Mouse (Mus musculus) left cerebral cortex, postnatal 36 days (tissue): Measurements from ENCODE around the gene Msh4. TPM values are rescaled to one million over a fixed set of nuclear protein-coding genes. Genes with fewer than 3 reads are reported as not detected.

Source experiments
- DNase-seq, 2 experiments: peaks; one replicate each; pipeline ENCODE4 v3.0.0; 2021 to 2022; ENCODE audit warnings: low spot score in 2 of 2, mixed read lengths in 1 of 2
- intact Hi-C: fragments of 180-260 bp; cut with DNase I; formaldehyde crosslinking; loops from one replicate; pipeline ENCODE4 v1.15.1; 2025
- total RNA-seq, 2 experiments: library from RNA; stranded (reverse); gene quantifications; 2 replicates each; pipeline ENCODE4 v1.2.3; 2021

Gene Msh4
- under 1 TPM; 0.12 to 0.48 TPM for total RNA-seq

DNA sequence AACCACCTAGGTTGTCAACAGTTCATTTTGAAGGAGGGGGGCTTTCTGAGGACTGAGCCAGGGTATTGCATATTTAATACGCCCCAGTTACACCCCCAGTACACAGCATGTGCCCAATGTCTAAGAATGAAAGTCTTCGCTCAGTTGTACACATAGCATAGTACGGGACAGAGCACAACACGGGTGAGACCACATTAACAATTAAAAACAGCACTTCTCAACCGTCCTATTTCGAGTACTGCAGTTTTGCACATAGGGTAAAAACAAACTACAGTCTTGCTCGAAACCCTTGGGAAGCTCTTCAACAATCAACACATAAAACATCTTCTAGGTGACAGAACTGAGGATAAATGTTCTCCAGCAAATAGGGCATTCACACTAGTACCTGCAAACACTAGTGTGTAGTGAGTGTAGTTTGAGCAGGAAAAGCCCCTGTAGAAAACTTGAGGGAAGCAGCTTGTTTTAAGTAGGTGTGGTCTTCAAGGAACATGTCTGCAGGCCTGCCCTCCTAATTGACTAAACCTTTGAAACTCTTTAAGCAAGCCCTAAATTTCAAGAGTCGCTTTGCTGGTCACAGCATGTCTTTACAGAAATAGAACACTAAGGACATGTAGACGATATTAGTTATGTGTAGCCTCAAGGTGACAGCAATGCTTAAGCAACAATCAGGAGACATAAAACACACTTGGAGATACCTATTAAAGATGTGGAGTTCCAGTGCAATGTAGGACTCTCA lies at the start of gene Msh4:
Msh4 (minus strand) TSS at position 3 of the 736 bp plus-strand sequence.
- DNase-seq, result no peak

DNA sequence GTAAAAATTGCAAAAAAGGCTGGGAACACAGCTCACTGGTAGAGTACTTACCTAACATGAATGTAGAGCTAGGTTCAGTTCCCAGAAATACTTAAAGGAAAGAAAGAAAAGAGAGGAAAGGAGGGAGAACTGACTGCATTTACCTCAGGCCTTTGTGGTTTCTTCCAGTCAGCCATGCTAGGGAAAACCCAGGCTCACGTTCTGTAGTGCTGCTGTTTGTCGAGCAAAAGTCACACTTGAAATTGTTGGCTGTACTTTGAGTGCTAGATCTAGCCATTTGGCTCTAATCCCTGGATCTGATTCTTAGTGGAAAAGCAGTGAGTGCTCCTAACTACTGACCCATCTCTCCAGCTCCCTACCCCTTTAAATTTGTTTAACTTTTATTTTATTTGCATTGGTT lies 42.2 kb upstream of the Msh4 start:
- intact Hi-C loops, result no loop called here
- DNase-seq, result no peak

More for the DNA sequence above, at the start of gene Msh4:
- intact Hi-C loops, result no loop called here

- intact Hi-C loops, result no loop called here
- DNase-seq, result no peak
Measured at GRCm38 (mm10) chr3:153947271-153947670, 41.3 kb upstream of the Msh4 start.

- DNase-seq, result peak; percentile 90 to 91
- intact Hi-C loops, result loop anchor here (2.0 kb wide), 1 partner anchor 32 kb away; the partner anchor contains the start of gene Rabggtb
Measured at GRCm38 (mm10) chr3:153944335-153944990, 38.5 kb upstream of the Msh4 start, which contains the start of gene Acadm. TSS of gene Acadm (minus strand) at chr3:153944632.

DNA sequence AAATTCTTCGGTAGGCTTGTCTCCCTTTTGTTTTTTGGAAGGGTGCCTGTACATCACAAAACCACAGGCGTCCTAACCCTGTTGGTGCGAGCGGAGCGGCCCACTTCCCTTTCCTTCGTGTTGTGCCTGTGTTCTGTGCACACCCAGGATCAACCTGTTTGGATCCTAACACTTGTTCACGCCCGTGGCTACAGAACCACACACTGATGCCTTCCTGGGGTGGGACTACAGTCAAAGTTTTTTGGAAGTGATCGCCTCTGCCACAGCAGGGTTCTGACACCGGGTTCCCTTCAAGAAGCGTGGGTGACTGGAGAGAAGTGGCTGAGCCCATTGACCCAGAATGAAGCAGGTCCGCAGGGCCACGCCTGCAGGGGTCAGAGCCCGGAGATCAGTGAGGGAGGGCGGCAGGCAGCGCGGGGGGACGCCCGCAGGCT lies 38.0 kb upstream of the Msh4 start:
- no peak for DNase-seq
- intact Hi-C loops, result loop anchor here (2.0 kb wide), 1 partner anchor 31 kb away; the partner anchor contains the start of gene Rabggtb

DNA sequence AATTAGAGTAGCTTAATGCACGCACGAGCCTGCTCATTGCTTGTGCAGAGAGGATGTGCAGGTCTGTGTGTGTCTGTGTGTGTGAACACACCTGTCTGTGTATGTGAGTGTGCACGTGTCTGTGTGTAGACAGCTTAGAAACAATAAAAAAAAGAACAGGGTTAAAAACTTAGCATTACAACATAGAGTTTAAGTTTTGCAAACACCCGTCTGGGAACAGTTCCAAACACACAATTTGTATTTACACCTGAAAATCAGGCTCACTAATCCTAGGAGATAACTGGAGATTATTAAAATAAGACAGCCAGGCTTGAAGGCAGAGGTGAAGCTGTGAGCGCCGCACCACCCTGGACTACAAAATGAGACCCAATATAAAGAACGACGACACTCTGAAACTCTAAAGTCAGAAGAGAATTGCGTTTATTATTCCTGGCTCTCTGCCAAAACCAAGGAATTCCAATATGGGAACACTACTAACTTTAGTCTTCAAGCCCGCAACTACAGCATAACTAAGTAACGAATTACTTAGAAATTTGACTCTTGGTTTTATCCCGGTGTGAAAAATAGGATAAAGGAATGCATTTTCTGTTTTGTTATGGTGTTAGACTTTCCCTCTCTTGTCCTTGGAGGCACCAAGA lies 37.2 kb upstream of the Msh4 start:
- intact Hi-C loops, result no loop called here
- DNase-seq, result no peak

GRCm38 (mm10) chr3:153941613-153942012 lies 35.7 kb upstream of the Msh4 start:
- DNase-seq, result no peak
- intact Hi-C loops, result no loop called here

- no peak for DNase-seq
- intact Hi-C loops, result no loop called here
Measured at GRCm38 (mm10) chr3:153940486-153940885, 34.5 kb upstream of the Msh4 start.

GRCm38 (mm10) chr3:153940021-153940420 lies 34.1 kb upstream of the Msh4 start:
- DNase-seq, result no peak
- intact Hi-C loops, result no loop called here

GRCm38 (mm10) chr3:153937116-153937810 lies 31.3 kb upstream of the Msh4 start:
- no peak for DNase-seq
- intact Hi-C loops, result no loop called here

DNA sequence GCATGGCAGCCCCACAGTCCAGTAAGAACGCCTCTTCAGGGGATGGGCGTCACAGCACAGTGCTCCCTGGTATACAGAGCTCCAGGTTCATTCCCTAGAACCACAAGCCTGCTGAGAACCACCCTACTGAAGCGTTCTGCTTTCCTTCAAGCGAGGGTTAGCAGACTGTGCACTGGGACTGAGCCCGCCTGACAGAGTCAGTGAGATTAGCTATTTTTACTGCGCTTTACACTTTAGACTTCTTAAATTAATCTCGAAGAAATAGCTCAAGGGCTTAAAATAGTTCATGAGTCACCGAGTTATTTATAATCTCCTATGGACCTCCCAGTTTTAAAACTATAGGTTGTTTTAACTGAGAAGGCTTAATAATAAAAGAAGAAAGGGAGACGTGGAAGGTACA lies 29.9 kb upstream of the Msh4 start:
- DNase-seq, result no peak
- intact Hi-C loops, result no loop called here

DNA sequence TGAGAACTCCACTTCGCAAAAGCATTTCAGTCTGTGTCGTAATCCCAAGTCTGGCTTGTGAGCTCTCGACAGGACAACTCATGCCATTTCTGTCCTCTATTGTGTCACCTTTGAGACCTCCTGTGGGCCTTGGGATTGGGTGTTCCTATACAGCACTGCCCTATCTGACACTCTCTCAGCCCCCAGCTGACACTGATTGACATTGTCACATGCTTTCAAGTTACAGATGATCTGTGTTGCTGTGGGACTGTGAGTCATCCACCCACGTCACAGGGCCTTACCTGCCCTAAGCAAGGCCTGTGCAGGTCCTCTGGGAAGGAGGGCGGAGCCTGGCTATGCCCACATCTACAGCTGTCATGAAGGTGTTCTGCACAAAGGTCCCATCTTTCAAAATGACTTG lies 26.5 kb upstream of the Msh4 start:
- intact Hi-C loops, result no loop called here

DNA sequence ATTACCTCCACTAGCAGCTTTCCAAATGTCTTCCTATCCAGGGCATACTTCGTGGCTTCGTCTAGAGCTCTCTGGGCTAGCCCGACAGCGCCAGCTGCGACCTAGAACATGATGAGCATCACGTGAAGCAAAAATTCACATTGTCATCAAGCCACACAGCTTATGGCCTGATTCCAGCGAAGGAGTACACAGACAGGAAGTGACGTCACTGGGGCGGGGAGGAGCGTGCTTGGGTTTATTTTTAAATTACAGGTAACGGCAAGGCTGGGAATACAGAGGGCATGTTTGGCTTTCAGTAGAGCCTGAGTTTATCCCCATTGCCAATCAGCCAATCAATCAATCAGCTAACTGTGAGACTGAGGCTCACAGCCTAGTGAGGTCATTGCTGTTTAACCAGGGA lies 23.6 kb upstream of the Msh4 start:
- DNase-seq, result no peak
- intact Hi-C loops, result no loop called here

More for the DNA sequence above, 26.5 kb upstream of the Msh4 start:
- no peak for DNase-seq

DNA sequence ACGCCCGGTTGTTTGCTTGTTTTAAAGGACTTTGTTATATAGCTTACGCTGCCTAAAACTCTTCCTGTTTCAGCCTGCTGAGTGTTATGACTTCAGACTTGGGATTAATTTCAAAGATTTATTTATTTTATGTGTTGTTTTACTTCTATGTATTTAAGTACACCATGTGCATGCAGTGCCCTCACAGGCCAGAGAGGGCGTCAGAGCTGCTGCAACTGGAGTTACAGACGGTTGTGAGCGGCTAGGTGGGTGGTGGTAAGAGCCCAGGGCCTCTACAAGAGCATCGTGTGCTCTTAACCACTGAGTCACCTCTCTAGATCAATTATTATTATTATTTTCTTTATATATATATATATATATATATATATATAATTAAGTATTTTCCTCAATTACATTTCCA lies 20.4 kb upstream of the Msh4 start:
- intact Hi-C loops, result no loop called here
- DNase-seq, result no peak

DNA sequence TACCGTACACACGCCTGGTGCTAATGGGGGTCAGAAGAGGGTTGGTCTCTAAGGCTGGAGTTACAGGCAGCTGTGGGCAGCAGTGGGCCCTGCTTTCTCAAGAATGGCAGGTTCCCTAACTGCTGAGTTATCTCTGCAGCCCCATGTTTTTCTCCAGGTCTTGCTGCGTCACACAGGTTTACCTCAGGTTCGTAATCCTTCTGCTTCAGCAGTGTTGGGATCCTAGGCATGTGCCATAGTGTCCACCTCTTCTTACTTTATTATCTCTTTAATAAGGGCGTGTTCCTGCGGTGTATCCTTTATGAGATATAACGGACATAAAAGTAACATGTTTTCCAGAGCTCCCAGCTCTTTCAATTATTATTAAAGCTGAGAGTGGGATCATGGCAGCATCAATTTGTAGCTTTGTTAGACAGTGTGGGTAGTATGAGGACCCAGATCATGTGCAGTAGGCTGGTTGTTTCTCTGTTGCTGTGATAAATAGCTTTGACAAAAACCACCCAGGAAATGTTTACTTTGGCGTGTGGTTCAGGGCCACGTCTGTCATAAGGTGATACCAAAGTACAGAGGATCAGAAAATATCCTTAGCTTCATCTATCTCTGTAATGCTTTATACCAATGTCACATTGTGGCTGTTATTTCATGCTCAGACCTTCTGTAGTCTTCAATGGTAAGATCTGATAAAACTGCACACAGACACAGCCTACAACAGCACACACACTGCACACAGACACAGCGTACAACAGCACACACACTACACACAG lies 15.4 kb upstream of the Msh4 start:
- intact Hi-C loops, result no loop called here
- DNase-seq, result no peak

- no peak for DNase-seq
- intact Hi-C loops, result no loop called here
Measured at GRCm38 (mm10) chr3:153917200-153917599, 11.3 kb upstream of the Msh4 start.

- intact Hi-C loops, result loop anchor here (2.0 kb wide), 1 partner anchor 31 kb away; the partner anchor contains the start of gene Acadm
- DNase-seq, result no peak
Measured at GRCm38 (mm10) chr3:153913510-153914243, 7.7 kb upstream of the Msh4 start.
